Mouse (Mus musculus) c-Kit-positive CD71-negative TER-119-negative erythroid progenitor cells, embryonic 14.5 days (primary cell): ENCODE measurements around the gene Nanos2.

Experiments used
- DNase-seq: peaks from one replicate; pipeline ENCODE4 v3.0.0-alpha.2; 2013; ENCODE audit warnings: low read depth

Gene Nanos2

GRCm38 (mm10) chr7:18987100-18987499 lies at the start of gene Nanos2:
TSS of gene Nanos2 (plus strand) at chr7:18987400.
- DNase-seq = no peak

GRCm38 (mm10) chr7:18942376-18942775 lies 44.8 kb upstream of the Nanos2 start:
- no peak for DNase-seq

- no peak for DNase-seq
These were observed 44.4 kb upstream of the Nanos2 start for GRCm38 (mm10) chr7:18942815-18943214.

DNA sequence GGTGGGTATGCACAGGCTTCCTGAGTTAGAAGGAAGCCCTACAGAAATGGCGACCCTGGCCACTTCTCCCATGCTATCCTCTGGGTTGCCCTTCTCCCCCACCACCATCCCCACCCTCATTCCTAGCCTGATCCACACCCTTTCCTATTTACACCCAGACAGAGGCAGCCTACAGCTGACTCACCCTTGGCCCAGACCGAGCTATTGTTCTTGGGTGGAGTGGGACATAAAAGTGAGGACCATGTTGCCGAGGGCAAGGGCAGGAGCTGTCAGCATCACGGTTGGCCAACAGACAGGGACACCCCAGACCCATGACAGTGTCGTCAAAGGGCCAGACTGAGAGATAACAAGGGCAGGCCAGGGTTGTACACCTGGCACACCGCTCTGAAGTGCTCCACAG lies 39.0 kb upstream of the Nanos2 start:
- DNase-seq = no peak

DNA sequence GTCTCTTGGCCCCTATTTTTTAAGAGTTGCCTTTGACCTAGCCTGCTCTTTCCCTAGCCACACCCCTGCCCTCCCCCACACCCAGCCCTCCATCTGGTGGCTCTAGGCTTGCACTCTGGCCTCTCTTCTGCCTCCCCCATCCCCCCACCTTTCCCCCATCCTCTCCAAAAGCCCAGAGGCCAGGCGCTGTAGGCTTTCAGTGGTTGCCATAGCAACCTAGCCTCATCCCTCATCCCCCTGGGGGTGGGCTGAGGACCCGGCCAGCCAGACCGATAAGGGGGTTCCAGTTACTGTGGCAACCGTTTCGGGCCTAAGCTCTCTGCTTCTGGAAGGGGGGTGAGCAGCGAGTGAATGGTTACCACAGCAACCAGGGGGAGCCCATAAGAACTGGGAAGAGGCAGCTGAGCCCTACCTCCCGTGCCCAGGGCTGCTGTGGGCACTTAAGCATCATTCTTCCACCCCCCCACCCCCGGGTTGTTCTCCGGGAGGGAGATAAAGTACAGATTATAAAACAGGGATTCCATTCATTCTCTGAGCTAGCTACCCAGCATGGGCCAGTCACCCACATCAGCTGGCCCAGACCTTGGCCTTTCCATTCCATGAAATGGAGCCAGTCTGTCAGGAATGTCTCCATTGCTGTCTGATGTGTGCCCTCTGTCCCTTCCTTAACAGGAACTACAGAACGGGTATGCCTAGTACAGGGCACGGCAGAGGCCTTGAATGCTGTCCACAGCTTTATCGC lies 37.2 kb upstream of the Nanos2 start:
- no peak for DNase-seq

- no peak for DNase-seq
These were observed 36.5 kb upstream of the Nanos2 start for GRCm38 (mm10) chr7:18950523-18951315.

GRCm38 (mm10) chr7:18951397-18951796 lies 35.8 kb upstream of the Nanos2 start:
- peak; percentile 48 for DNase-seq

DNA sequence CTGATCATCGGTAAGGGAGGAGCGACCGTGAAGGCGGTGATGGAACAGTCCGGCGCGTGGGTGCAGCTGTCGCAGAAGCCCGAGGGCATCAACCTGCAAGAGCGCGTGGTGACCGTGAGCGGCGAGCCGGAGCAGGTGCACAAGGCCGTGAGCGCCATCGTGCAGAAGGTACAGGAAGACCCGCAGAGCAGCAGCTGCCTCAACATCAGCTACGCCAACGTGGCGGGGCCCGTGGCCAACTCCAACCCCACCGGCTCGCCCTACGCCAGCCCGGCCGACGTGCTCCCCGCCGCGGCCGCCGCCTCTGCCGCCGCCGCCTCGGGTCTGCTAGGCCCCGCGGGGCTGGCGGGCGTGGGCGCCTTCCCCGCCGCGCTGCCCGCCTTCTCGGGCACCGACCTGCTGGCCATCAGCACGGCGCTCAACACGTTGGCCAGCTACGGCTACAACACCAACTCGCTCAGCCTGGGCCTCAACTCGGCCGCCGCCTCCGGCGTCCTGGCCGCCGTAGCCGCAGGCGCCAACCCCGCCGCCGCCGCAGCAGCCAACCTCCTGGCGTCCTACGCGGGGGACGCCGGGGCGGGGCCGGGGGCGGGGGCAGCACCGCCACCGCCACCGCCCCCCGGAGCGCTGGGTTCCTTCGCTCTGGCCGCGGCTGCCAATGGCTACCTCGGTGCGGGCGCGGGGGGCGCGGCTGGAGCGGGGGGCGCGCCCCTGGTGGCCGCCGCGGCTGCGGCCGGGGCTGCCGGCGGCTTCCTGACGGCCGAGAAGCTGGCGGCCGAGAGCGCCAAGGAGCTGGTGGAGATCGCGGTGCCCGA lies 29.4 kb upstream of the Nanos2 start:
- DNase-seq = no peak

DNA sequence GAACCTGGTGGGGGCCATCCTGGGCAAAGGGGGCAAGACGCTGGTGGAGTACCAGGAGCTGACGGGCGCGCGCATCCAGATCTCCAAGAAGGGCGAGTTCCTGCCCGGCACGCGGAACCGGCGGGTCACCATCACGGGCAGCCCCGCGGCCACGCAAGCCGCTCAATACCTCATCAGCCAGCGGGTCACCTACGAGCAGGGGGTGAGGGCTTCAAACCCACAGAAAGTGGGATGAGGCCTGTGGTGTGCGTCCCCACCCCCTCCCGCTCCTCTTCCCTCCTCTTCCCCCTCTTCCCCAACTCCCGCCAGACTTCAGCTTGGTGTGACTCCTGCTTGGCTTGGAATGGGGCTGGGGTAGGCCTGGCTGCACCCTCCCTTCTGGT lies 28.8 kb upstream of the Nanos2 start:
- DNase-seq = no peak

- no peak for DNase-seq
These were observed 27.8 kb upstream of the Nanos2 start for GRCm38 (mm10) chr7:18959446-18959845.

GRCm38 (mm10) chr7:18962171-18962792 lies 24.9 kb upstream of the Nanos2 start:
- no peak for DNase-seq

DNA sequence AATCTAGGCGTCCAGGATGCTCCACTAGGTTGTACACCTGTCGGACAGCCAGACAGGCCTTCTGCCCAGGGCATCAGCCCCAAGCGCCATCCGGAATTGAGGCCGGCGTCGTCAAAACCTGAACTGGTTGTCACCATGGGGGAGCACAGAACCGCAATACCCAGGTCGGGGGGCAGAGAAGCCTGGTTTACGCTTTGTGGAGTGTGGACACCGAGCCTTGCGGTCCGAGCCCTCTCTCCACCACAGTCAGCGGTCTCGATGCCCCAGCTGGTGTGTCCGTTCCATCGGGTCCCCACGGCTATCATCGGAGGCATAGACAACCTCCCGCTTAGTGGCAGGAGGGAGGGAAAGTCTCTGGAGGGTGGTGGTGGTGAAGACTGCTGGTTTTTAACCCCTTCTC lies 24.4 kb upstream of the Nanos2 start:
- DNase-seq = no peak

DNA sequence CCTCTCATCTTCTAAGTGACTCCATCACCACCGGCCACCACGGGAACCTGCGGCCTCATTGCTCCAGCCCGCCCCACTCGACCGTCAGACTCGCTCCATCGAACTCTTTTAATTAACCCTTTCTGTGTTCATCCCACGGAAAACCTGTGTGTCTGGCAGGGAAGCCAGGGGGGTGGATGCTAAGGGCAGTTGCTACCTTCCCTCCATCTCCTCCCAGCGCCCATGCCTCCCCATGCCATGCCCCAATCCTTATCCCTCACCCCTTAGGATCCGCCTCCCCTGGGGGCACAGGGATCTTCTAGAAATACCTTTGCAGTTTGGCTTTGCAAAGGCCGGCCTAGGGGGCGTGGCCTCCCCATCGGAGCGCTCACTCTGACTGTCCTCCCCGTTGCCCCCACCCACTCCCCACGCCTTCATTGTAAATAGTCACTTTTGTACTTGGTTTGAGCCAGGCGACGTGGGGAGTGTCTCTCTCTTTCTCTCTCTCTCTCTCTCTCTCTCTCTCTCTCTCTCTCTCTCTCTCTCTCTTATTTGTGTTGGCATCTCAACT lies 23.8 kb upstream of the Nanos2 start:
- no peak for DNase-seq

DNA sequence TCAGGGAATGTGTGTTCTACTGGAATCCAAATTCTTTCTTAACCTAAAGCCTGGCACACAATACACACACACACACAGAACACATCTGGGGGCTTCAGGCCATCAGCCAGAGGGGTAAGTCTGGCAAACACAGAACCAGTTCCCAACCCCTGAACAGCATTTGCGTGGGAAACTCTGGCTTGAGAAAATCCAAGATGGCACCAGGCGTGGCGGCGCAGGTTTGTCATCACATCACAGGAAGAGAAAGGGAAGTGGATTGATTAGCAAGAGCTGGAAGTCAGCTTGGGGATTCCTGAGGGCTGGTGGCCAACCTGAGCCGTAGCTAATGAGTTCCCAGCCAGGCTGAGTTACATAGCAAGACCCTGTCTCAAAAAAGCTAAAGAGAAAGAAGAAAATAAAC lies 21.9 kb upstream of the Nanos2 start:
- DNase-seq = no peak

GRCm38 (mm10) chr7:18967603-18968002 lies 19.6 kb upstream of the Nanos2 start:
- no peak for DNase-seq

DNA sequence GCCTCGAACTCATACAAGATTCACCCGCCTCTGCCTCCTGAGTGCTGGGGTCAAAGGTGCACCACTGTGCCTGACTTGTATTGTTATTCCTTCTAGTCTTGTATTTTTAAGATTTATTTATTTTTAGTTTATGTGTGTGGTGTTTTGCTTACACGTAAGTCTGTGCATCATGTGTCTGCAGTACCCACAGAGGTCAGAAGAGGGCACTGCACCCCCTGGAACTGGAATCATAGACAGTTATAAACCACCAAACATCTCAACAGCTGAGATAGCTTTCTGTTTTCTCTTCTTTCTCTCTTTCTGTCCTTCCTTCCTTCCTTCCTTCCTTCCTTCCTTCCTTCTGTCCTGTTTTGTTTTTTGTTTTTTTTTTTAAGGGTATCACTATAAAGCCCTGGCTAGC lies 16.2 kb upstream of the Nanos2 start:
- no peak for DNase-seq

DNA sequence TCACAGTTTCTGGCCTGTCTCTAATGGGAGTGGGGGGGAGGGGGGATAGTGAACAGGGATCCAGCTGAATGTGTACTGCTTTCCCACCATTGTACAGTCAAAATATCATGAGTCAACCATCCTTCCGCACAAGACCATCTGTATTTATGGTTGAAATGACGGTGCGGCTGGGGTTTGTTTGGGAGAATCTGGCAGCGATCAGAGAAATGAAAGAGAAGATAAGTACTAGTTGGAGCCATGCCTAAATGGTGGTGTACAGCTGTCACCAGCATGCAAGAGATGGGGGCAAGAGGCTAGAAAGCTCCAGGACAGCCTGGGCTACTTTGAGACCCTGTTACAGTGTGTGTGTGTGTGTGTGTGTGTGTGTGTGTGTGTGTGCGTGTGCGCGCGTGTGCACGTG lies 8.8 kb upstream of the Nanos2 start:
- DNase-seq = no peak

DNA sequence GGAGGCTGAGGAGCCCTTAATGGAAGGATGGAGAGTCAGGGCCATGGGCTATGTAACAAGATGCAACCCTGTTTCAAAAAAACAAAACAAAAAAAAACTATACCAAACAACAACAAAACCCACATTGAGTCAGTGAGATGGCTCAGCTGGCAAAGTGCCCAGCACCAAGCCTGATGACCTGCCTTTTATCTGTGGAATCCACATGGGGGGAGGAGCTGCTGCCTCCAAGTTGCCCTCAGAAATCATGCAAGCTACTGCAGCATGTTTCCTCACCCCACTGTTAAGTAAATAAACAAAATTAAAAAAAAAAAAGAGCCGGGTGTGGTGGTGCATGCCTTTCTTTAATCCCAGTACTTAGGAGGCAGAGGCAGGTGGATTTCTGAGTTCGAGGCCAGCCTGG lies 697 bp upstream of the Nanos2 start:
- no peak for DNase-seq

- DNase-seq = no peak
These were observed 547 bp downstream of the Nanos2 start for GRCm38 (mm10) chr7:18987747-18988146.

- DNase-seq = no peak
These were observed 1.6 kb downstream of the Nanos2 start for GRCm38 (mm10) chr7:18988780-18989179.

- no peak for DNase-seq
These were observed 2.8 kb downstream of the Nanos2 start for GRCm38 (mm10) chr7:18989995-18990394.
